Mouse (Mus musculus) testis, adult 2 months (tissue): ENCODE data around the gene Lrcol1. TPM values are rescaled to one million over a fixed set of nuclear protein-coding genes. Genes with fewer than 3 reads are reported as not detected.

Experiments
- H3K27ac ChIP-seq: fragments of 200-500 bp; 2 replicates; pipeline ENCODE4 v1.5.1; 2012; ENCODE audit warnings: low read depth, low read length; ENCODE audit not compliant: control insufficient read depth, insufficient read depth
- H3K27me3 ChIP-seq: fragments of 200-500 bp; 2 replicates; pipeline ENCODE4 v1.6.1; 2012; ENCODE audit warnings: mild to moderate bottlenecking, low read length, moderate library complexity; ENCODE audit not compliant: control insufficient read depth, insufficient read depth
- H3K36me3 ChIP-seq: fragments of 200-500 bp; 2 replicates; pipeline ENCODE4 v1.6.1; 2012; ENCODE audit warnings: mild to moderate bottlenecking, low read length; ENCODE audit not compliant: control insufficient read depth, insufficient read depth
- H3K4me1 ChIP-seq: fragments of 200-500 bp; 2 replicates; pipeline ENCODE4 v1.6.1; 2012; ENCODE audit warnings: low read length; ENCODE audit not compliant: control insufficient read depth, insufficient read depth
- H3K4me3 ChIP-seq: fragments of 200-500 bp; 2 replicates; pipeline ENCODE4 v1.5.1; 2012; ENCODE audit warnings: low read depth, mild to moderate bottlenecking, low read length, moderate library complexity, mixed read lengths; ENCODE audit not compliant: control insufficient read depth
- CTCF ChIP-seq: fragments of 200-500 bp; IDR thresholded peaks from 2 replicates; pipeline ENCODE4 v1.5.1; 2012; ENCODE audit warnings: low read depth, mild to moderate bottlenecking, inconsistent platforms, low read length, moderate library complexity; ENCODE audit not compliant: control insufficient read depth, insufficient read depth, insufficient replicate concordance
- POLR2A ChIP-seq: fragments of 200-500 bp; IDR thresholded peaks from 2 replicates; pipeline ENCODE4 v1.6.1; 2012; ENCODE audit warnings: low read depth, mild to moderate bottlenecking, inconsistent platforms, low read length, moderate library complexity; ENCODE audit not compliant: control insufficient read depth
- polyA plus RNA-seq: library from polyadenylated mRNA; depleted of rRNA; stranded (reverse); fragments of >200 nt; gene quantifications from 2 replicates; pipeline ENCODE4 v1.2.3, GENCODE M21; 2012; rRNA removed

The Lrcol1 gene
- polyA plus RNA-seq: 0.93 and 1.8 TPM in 2 replicates

DNA sequence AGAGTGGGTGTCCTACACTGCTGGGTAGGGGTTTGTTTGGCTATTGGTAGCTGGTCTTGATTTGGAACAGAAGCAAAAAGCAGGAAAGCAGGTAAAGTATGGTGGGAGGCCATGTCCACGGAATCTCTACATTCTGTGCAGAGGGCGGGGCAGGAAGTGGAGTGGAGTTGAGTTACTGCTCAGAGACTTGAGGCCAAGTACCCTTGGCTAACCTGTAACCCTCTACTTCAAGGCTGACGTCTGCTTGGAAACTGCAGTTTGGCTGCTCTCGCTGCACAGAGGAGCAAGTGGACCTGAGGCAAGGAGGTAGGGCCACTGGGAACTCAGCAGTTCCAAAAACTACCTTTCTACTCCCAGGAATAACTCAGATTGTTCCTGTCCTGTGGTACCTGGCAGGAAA lies at the start of gene Lrcol1:
TSS of gene Lrcol1 (plus strand) at position 207 of the 400 bp plus-strand sequence.
- H3K4me3 ChIP-seq: no peak within 1 kb of the TSS; the same call in 1 of the 2 replicates
- H3K27me3 ChIP-seq: no peaks in the 10 kb centered on the region
- TF ChIP-seq CTCF: no peak
- TF ChIP-seq POLR2A: no peak
- H3K36me3 ChIP-seq: no peaks in the 10 kb centered on the region
- no peak within 1 kb of the TSS for H3K27ac ChIP-seq
- peaks cover 6% of the 10 kb centered on the region; the same call in 1 of the 2 replicates for H3K4me1 ChIP-seq

DNA sequence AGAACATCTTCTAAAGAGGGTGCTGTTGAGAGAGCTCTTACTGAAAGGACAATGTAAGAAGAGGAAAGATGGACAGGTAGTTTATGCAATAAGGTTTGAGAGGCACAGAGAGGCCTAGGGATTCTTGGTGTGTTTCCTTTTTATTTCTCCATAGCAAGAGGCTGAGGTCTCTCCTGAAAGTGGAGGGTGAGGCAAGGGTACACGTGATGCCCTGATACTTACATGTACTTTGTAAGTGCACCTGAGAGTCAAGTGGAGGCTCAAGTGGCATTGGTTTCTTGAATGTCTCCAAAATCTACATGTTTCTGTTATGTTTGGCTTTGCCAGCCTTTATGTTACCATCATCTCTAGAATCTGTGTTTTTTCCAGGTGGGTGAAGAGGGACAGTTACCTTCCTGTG lies 47.9 kb upstream of the Lrcol1 start:
- Histone ChIP-seq H3K4me1 (no peaks in the 10 kb centered on the region), H3K4me3 (no peak overlapping the region), H3K27ac (no peak overlapping the region), H3K36me3 (peaks cover 4% of the 10 kb centered on the region), H3K27me3 (no peaks in the 10 kb centered on the region)
- TF ChIP-seq CTCF: no peak

- Histone ChIP-seq H3K4me1 (no peaks in the 10 kb centered on the region), H3K4me3 (no peak overlapping the region), H3K27ac (no peak overlapping the region), H3K36me3 (peaks cover 8% of the 10 kb centered on the region), H3K27me3 (no peaks in the 10 kb centered on the region)
- TF ChIP-seq CTCF: no peak
- no peak for TF ChIP-seq POLR2A
These were observed 43.9 kb upstream of the Lrcol1 start for GRCm38 (mm10) chr5:110300591-110300990.

- H3K27ac ChIP-seq: no peak overlapping the region
- no peak for TF ChIP-seq CTCF
- no peak for TF ChIP-seq POLR2A
- peaks cover 10% of the 10 kb centered on the region for H3K36me3 ChIP-seq
These were observed 35.7 kb upstream of the Lrcol1 start for GRCm38 (mm10) chr5:110308861-110309260.

DNA sequence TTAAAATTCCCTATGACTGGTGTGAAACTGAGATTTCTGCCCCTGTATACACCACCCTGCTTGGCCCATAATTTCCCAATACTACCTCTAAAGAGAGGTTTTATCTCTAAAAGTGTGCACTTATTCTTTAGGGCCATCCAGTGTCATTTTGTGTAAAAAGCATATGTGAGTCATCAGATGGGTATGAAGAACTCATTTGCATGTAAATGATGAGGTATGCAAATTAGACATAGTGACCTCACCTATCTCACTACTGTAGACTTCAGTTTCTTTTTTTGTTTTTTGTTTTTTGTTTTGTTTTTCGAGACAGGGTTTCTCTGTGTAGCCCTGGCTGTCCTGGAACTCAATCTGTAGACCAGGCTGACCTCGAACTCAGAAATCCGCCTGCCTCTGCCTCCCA lies 31.4 kb upstream of the Lrcol1 start:
- H3K36me3 ChIP-seq: peaks cover 9% of the 10 kb centered on the region
- TF ChIP-seq CTCF (no peak), POLR2A (no peak)
- H3K27ac ChIP-seq: no peak overlapping the region
- no peak overlapping the region for H3K4me3 ChIP-seq
- no peaks in the 10 kb centered on the region for H3K4me1 ChIP-seq
- H3K27me3 ChIP-seq: no peaks in the 10 kb centered on the region

More at GRCm38 (mm10) chr5:110308861-110309260, 35.7 kb upstream of the Lrcol1 start:
- Histone ChIP-seq H3K27me3 (no peaks in the 10 kb centered on the region), H3K4me1 (no peaks in the 10 kb centered on the region), H3K4me3 (no peak overlapping the region)

DNA sequence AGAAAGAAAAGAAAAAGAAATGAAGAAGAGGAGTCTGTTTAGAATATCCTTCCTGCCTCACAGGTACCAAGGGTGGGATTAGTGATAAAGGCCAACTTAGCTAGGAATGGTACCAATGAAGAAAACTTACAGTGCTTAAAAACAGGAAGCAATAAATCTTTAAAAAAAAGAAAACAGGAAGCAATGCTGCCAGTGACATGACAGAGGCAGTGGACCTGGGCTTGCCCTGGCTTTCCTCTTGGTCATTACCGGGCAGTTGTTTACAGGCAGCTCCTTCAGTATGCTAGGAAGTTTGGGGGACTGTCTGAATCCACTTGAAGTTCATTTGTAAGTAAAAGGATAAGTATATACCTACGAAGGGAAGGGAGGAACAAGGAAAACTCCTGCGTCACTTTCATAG lies 14.0 kb upstream of the Lrcol1 start:
- Histone ChIP-seq H3K27ac (no peak overlapping the region), H3K27me3 (no peaks in the 10 kb centered on the region), H3K36me3 (peaks cover under 1% of the 10 kb centered on the region; the same call in 1 of the 2 replicates), H3K4me3 (no peak overlapping the region), H3K4me1 (no peaks in the 10 kb centered on the region)
- no peak for TF ChIP-seq CTCF

DNA sequence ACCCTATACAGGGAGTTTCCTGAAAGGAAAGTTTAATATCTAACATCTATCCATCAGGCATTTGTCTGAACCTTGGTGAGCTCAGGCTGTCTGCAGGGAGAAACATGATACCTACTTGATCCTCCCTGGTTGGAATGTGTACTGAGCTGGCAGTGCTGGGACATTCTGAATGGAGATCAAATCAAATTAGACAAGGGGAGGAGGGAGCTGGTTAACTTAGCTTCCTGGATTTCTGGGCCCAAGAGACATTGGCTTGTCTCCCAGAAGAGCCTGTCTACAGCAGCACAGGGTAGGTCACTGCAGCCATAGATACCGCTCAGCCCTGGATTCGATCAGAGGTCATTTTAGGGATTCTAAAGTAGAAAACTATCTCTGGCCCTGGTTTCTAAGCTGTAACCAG lies 5.7 kb upstream of the Lrcol1 start:
- no peak for TF ChIP-seq POLR2A
- no peak for TF ChIP-seq CTCF
- no peaks in the 10 kb centered on the region for H3K36me3 ChIP-seq
- peaks cover 6% of the 10 kb centered on the region; the same call in 1 of the 2 replicates for H3K4me1 ChIP-seq
- no peak overlapping the region for H3K4me3 ChIP-seq
- H3K27me3 ChIP-seq: no peaks in the 10 kb centered on the region
- no peak overlapping the region for H3K27ac ChIP-seq
